8 mouse cellular contexts compared by ENCODE assay signal in genomic region chr13:44231868-44232715, GRCm38 (mm10).
A peak's percentile ranks its signal among the peaks of the same experiment; 100 is the strongest.
DNase-seq lines count a peak whose midpoint lies in the region; ATAC-seq lines count a peak whose summit lies in the region.

No protein-coding gene starts in this region.

- peak; percentile 72 for DNase-seq in MN1 (ENCODE audit: low spot score)
- peak; percentile 89 for DNase-seq in embryonic facial prominence, embryonic 14.5 days (ENCODE audit: low spot score)
- DNase-seq in lung, postnatal 25 days (ENCODE audit: low spot score), result no peak
- no peak for DNase-seq in spleen, postnatal 10 days (ENCODE audit: low spot score in 2 of 2)
- no peak for DNase-seq in thymus, postnatal 14 days
- DNase-seq in thymus, adult 18-20 months, result no peak

- H3K36me3 ChIP-seq in embryonic facial prominence, embryonic 14.5 days (ENCODE audit: control insufficient read depth, insufficient read depth, low read length), result no peaks in the 10 kb centered on the region
- no peaks in the 10 kb centered on the region for H3K36me3 ChIP-seq in hindbrain, embryonic 16.5 days (ENCODE audit: control insufficient read depth, insufficient read depth, low read length)
- no peaks in the 10 kb centered on the region for H3K36me3 ChIP-seq in limb, embryonic 15.5 days

- H3K9ac ChIP-seq in embryonic facial prominence, embryonic 14.5 days (ENCODE audit: low read depth, low read length), result no peak overlapping the region
- H3K9ac ChIP-seq in hindbrain, embryonic 16.5 days (ENCODE audit: low read depth, low read length), result no peak overlapping the region
- no peak overlapping the region for H3K9ac ChIP-seq in limb, embryonic 15.5 days

- no peak overlapping the region for H3K27ac ChIP-seq in embryonic facial prominence, embryonic 14.5 days (replicated peaks; ENCODE audit: low read depth, low read length)
- H3K27ac ChIP-seq in hindbrain, embryonic 16.5 days (ENCODE audit: low read depth, low read length), result 0 out of 2 replicates have a peak overlapping the region, but pooled peaks have one; percentile 7
- H3K27ac ChIP-seq in limb, embryonic 15.5 days, result 0 out of 2 replicates have a peak overlapping the region, but pooled peaks have one; percentile 3

- no peaks in the 10 kb centered on the region for H3K27me3 ChIP-seq in embryonic facial prominence, embryonic 14.5 days (replicated peaks; ENCODE audit: control insufficient read depth, insufficient read depth, low read length)
- H3K27me3 ChIP-seq in hindbrain, embryonic 16.5 days (replicated peaks; ENCODE audit: control insufficient read depth, insufficient read depth, low read length), result no peaks in the 10 kb centered on the region
- H3K27me3 ChIP-seq in limb, embryonic 15.5 days, result no peaks in the 10 kb centered on the region

- 0 out of 2 replicates have a peak overlapping the region, but pooled peaks have one; percentile 6 for H3K4me2 ChIP-seq in embryonic facial prominence, embryonic 14.5 days (ENCODE audit: low read depth, low read length)
- no peak overlapping the region for H3K4me2 ChIP-seq in hindbrain, embryonic 16.5 days (ENCODE audit: low read length)
- no peak overlapping the region for H3K4me2 ChIP-seq in limb, embryonic 15.5 days

- no peak overlapping the region for H3K4me3 ChIP-seq in embryonic facial prominence, embryonic 14.5 days (ENCODE audit: low read depth, low read length)
- H3K4me3 ChIP-seq in hindbrain, embryonic 16.5 days (ENCODE audit: low read length), result no peak overlapping the region
- H3K4me3 ChIP-seq in limb, embryonic 15.5 days, result no peak overlapping the region

- no peaks in the 10 kb centered on the region for H3K9me3 ChIP-seq in embryonic facial prominence, embryonic 14.5 days (ENCODE audit: control insufficient read depth, low read length)
- H3K9me3 ChIP-seq in hindbrain, embryonic 16.5 days (ENCODE audit: control insufficient read depth, low read length), result no peaks in the 10 kb centered on the region
- no peaks in the 10 kb centered on the region for H3K9me3 ChIP-seq in limb, embryonic 15.5 days

- H3K4me1 ChIP-seq in embryonic facial prominence, embryonic 14.5 days (ENCODE audit: control insufficient read depth, insufficient read depth, low read length), result peaks cover 25% of the 10 kb centered on the region
- H3K4me1 ChIP-seq in hindbrain, embryonic 16.5 days (ENCODE audit: control insufficient read depth, insufficient read depth, low read depth, low read length), result peaks cover 27% of the 10 kb centered on the region
- peaks cover 36% of the 10 kb centered on the region for H3K4me1 ChIP-seq in limb, embryonic 15.5 days

- WGBS in embryonic facial prominence, embryonic 14.5 days, result 25% methylated on average over 18 of the region's 18 CpGs
- 25% methylated on average over 17 of the region's 18 CpGs for WGBS in hindbrain, embryonic 16.5 days
- 23% methylated on average over 18 of the region's 18 CpGs for WGBS in limb, embryonic 15.5 days

- peak; percentile 76 for ATAC-seq in embryonic facial prominence, embryonic 14.5 days (ENCODE audit: low read depth)
- peak; percentile 40; the same call in 1 of the 2 replicates for ATAC-seq in hindbrain, embryonic 16.5 days
- ATAC-seq in limb, embryonic 15.5 days (ENCODE audit: insufficient number of reproducible peaks, low FRiP score, low TSS enrichment, low read depth), result 0 out of 2 replicates have a peak, but pooled peaks have one; percentile 50

Comparison
In these comparisons a context has a peak if more than half of its experiments do, and no peak if none do; other contexts are left out.
1. DNase-seq: peak in MN1 (single experiment) and embryonic facial prominence, embryonic 14.5 days (single experiment); none in lung, postnatal 25 days (single experiment), spleen, postnatal 10 days (0 of 2), thymus, postnatal 14 days (single experiment) and thymus, adult 18-20 months (0 of 2).
2. Peak in every context shown above with its lines, with median percentiles within 50 percentile points of each other: ATAC-seq.